Mouse (Mus musculus): ENCODE measurements at regions not wholly inside any gene's neighbourhood (a gene's known extent, or its start where the extent isn't known, plus 50 kb on each side); places are given as distances from the start of the nearest gene placed in this dataset.
A peak's percentile ranks its signal among the peaks of the same experiment; 100 is the strongest.

DNA sequence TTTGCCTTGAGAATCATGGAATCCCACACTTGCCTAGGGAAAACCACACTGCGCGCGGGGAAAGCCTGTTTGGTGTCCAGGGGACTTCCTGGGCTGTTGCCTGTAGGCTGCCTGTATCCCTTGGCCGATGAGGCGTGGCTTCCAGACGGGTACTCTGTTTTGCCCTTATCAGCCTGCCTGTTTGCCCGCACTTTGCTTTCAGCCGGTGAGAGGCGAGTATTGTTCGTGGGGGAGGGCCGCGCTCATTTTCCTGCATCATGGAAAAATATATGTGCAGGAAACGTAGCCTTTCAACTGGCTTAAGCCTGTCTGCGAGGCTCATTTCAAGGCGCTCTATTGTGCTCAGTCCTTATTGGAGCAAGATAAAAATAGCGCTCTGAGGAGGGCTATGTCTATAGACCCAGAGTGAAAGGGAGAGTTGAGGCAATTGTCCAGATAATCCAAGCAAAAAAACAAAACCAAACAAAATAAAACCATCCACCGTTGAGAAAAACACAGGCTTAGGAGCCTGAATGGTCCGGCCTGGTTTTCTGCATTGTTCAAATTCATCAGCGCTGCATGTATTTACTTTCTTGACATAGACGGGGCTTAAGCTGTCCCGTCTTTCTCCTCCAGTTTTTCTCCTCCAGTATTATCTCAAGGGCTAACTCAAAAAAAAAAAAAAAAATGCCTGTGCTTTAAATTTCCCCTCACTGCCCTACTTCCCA is 67.9 kb downstream of the Klf5 start:
- DNase-seq (ENCODE audit: low spot score) (peak; percentile 70), ATAC-seq (replicated peaks; ENCODE audit: low FRiP score) (peak; percentile 91)
- Histone ChIP-seq H3K27ac (ENCODE audit: low read depth, low read length) (no peak overlapping the region; the same call in 1 of the 2 replicates), H3K4me2 (ENCODE audit: low read depth, low read length, severe bottlenecking) (peak overlapping the region; percentile 31), H3K4me3 (ENCODE audit: low read depth, low read length) (peak overlapping the region; percentile 11), H3K36me3 (ENCODE audit: control insufficient read depth, insufficient read depth, low read length) (no peaks in the 10 kb centered on the region), H3K9me3 (ENCODE audit: control insufficient read depth, low read length) (no peaks in the 10 kb centered on the region), H3K27me3 (ENCODE audit: control insufficient read depth, insufficient read depth, low read length) (no peaks in the 10 kb centered on the region; the same call in 1 of the 2 replicates), H3K4me1 (replicated peaks; ENCODE audit: control insufficient read depth, insufficient read depth, low read length) (peaks cover 8% of the 10 kb centered on the region; the same call in 1 of the 2 replicates), H3K9ac (ENCODE audit: low read length) (0 out of 2 replicates have a peak overlapping the region, but pooled peaks have one; percentile 21)
- WGBS: 24% methylated on average over 21 of the region's 21 CpGs

DNA sequence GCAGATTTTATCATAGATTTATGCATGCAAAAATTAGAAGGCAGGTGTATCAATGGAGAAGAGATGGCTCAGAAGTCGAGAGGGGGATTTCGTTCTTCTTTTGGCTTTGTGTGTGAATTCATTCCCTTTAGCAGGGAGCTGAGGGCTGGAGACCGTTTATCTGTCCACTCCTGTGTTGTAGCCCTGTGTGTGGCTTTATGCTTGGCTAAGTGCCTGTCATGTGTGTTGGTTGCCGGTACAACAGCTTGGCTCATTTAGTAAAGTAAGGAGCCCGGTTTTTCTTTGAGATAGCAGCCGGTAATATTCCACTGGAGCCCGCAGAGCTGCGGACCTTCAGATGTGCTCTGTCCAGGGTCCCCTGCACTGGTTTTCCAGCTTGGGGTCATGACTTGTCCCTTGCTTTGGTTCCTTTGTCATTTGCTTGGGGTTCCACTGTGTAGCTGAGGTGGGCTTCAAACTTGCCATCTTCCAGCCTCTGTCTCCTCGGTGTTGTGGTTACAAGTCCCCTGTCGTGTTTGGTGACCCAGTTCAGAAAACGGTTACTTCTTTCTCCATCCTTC is 68.6 kb downstream of the Klf5 start:
- Histone ChIP-seq H3K4me3 (ENCODE audit: low read depth, low read length) (no peak overlapping the region), H3K36me3 (ENCODE audit: control insufficient read depth, insufficient read depth, low read length) (no peaks in the 10 kb centered on the region), H3K4me2 (ENCODE audit: low read depth, low read length, severe bottlenecking) (peak overlapping the region; percentile 31; the same call in 1 of the 2 replicates), H3K27me3 (ENCODE audit: control insufficient read depth, insufficient read depth, low read length) (no peaks in the 10 kb centered on the region; the same call in 1 of the 2 replicates), H3K9ac (ENCODE audit: low read length) (no peak overlapping the region), H3K27ac (ENCODE audit: low read depth, low read length) (no peak overlapping the region; the same call in 1 of the 2 replicates), H3K4me1 (replicated peaks; ENCODE audit: control insufficient read depth, insufficient read depth, low read length) (peaks cover 8% of the 10 kb centered on the region; the same call in 1 of the 2 replicates), H3K9me3 (ENCODE audit: control insufficient read depth, low read length) (no peaks in the 10 kb centered on the region)
- DNase-seq (ENCODE audit: low spot score) (no peak), ATAC-seq (replicated peaks; ENCODE audit: low FRiP score) (peak; percentile 40)
- WGBS: 46% methylated on average over 11 of the region's 11 CpGs

- no peak overlapping the region for H3K4me2 ChIP-seq (ENCODE audit: low read depth, low read length, severe bottlenecking)
- no peaks in the 10 kb centered on the region for H3K36me3 ChIP-seq (ENCODE audit: control insufficient read depth, insufficient read depth, low read length)
- DNase-seq (ENCODE audit: low spot score): no peak
- WGBS: 92% methylated on average over 5 of the region's 5 CpGs
- H3K9ac ChIP-seq (ENCODE audit: low read length): no peak overlapping the region
- no peaks in the 10 kb centered on the region for H3K9me3 ChIP-seq (ENCODE audit: control insufficient read depth, low read length)
- H3K27ac ChIP-seq (ENCODE audit: low read depth, low read length): no peak overlapping the region
- peaks cover 8% of the 10 kb centered on the region; the same call in 1 of the 2 replicates for H3K4me1 ChIP-seq (replicated peaks; ENCODE audit: control insufficient read depth, insufficient read depth, low read length)
- no peak overlapping the region for H3K4me3 ChIP-seq (ENCODE audit: low read depth, low read length)
- ATAC-seq (replicated peaks; ENCODE audit: low FRiP score): no peak
- no peaks in the 10 kb centered on the region; the same call in 1 of the 2 replicates for H3K27me3 ChIP-seq (ENCODE audit: control insufficient read depth, insufficient read depth, low read length)
Observed at GRCm38 (mm10) chr14:99369366-99369765, 70.9 kb downstream of the Klf5 start.

DNA sequence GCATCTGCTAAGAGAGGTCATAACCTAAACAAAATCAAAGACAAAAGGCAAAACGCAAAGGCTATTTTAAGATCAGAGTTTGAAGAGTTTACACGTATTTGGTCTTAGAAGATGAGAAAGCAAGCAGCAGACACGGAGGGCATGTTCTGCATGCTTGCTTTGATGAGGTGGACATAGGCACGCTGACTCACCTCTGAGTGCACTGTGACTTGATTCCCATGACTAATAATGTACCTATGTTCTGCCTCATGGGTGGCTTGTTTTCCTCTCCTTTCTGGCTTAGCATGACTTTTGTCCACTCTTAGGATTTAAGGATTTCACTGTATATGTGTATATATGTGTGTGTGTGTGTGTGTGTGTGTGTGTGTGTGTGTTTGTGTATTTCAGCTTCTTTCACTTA is 75.2 kb downstream of the Klf5 start:
- H3K4me2 ChIP-seq (ENCODE audit: low read depth, low read length, severe bottlenecking): no peak overlapping the region
- no peaks in the 10 kb centered on the region for H3K4me1 ChIP-seq (replicated peaks; ENCODE audit: control insufficient read depth, insufficient read depth, low read length)
- H3K9ac ChIP-seq (ENCODE audit: low read length): no peak overlapping the region
- ATAC-seq (replicated peaks; ENCODE audit: low FRiP score) (no peak), DNase-seq (ENCODE audit: low spot score) (no peak)
- H3K27me3 ChIP-seq (ENCODE audit: control insufficient read depth, insufficient read depth, low read length): no peaks in the 10 kb centered on the region
- no peak overlapping the region for H3K4me3 ChIP-seq (ENCODE audit: low read depth, low read length)
- no peaks in the 10 kb centered on the region for H3K36me3 ChIP-seq (ENCODE audit: control insufficient read depth, insufficient read depth, low read length)
- H3K27ac ChIP-seq (ENCODE audit: low read depth, low read length): no peak overlapping the region
- 86% methylated on average over 4 of the region's 4 CpGs for WGBS
- H3K9me3 ChIP-seq (ENCODE audit: control insufficient read depth, low read length): no peaks in the 10 kb centered on the region

- no peaks in the 10 kb centered on the region for H3K4me1 ChIP-seq (replicated peaks; ENCODE audit: control insufficient read depth, insufficient read depth, low read length)
- no peak overlapping the region for H3K4me3 ChIP-seq (ENCODE audit: low read depth, low read length)
- no peak overlapping the region for H3K27ac ChIP-seq (ENCODE audit: low read depth, low read length)
- no peaks in the 10 kb centered on the region for H3K27me3 ChIP-seq (ENCODE audit: control insufficient read depth, insufficient read depth, low read length)
- DNase-seq (ENCODE audit: low spot score) (no peak), ATAC-seq (replicated peaks; ENCODE audit: low FRiP score) (no peak)
- H3K36me3 ChIP-seq (ENCODE audit: control insufficient read depth, insufficient read depth, low read length): no peaks in the 10 kb centered on the region
- H3K4me2 ChIP-seq (ENCODE audit: low read depth, low read length, severe bottlenecking): no peak overlapping the region
- no peak overlapping the region for H3K9ac ChIP-seq (ENCODE audit: low read length)
- no peaks in the 10 kb centered on the region for H3K9me3 ChIP-seq (ENCODE audit: control insufficient read depth, low read length)
- WGBS: 65% methylated on average over 5 of the region's 5 CpGs
Observed at GRCm38 (mm10) chr14:99375040-99375610, 76.6 kb downstream of the Klf5 start.

DNA sequence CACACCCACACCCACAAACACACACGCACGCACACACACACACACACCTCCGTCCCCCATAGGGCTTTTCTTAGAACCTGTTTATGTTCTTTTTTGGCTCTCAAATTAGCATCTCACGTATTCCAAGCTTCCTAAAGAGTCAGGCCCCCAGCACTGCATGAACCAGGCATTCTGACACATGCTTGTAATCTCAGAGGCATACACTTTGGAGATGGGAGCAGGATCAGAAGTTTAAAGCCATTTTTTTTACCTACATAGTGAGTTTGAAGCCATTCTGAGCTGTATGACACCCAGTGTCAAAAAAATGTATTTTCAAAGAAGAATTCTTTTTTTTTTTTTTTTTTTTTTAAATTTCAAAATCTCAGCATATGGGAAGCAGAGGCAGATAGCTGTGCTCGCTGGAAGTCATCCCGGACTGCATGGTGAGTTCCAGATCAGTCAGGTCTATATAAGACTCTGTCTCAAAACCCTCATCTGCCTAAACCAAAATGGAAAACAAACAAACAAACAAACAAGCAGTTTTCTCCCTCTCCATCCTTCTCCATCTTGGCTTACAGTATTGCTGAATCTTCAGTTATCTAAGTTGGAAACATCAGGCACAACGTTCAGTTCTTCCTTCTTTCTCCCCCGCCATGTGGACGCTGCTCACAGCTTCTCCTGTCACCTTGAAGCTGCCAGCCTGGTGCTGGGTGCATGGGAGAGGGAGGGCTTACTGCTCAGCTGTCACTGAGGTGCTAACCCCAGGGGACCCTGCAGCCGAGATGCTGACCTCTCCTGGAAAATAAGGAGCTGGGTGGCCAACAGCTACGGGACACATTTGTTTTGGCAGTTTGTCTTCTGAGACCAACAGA is 78.4 kb downstream of the Klf5 start:
- no peak overlapping the region for H3K4me3 ChIP-seq (ENCODE audit: low read depth, low read length)
- no peaks in the 10 kb centered on the region for H3K27me3 ChIP-seq (ENCODE audit: control insufficient read depth, insufficient read depth, low read length)
- ATAC-seq (replicated peaks; ENCODE audit: low FRiP score) (no peak), DNase-seq (ENCODE audit: low spot score) (no peak)
- no peak overlapping the region for H3K27ac ChIP-seq (ENCODE audit: low read depth, low read length)
- 88% methylated on average over 11 of the region's 11 CpGs for WGBS
- H3K4me2 ChIP-seq (ENCODE audit: low read depth, low read length, severe bottlenecking): no peak overlapping the region
- H3K4me1 ChIP-seq (replicated peaks; ENCODE audit: control insufficient read depth, insufficient read depth, low read length): no peaks in the 10 kb centered on the region
- H3K9me3 ChIP-seq (ENCODE audit: control insufficient read depth, low read length): no peaks in the 10 kb centered on the region
- no peak overlapping the region for H3K9ac ChIP-seq (ENCODE audit: low read length)
- no peaks in the 10 kb centered on the region for H3K36me3 ChIP-seq (ENCODE audit: control insufficient read depth, insufficient read depth, low read length)

DNA sequence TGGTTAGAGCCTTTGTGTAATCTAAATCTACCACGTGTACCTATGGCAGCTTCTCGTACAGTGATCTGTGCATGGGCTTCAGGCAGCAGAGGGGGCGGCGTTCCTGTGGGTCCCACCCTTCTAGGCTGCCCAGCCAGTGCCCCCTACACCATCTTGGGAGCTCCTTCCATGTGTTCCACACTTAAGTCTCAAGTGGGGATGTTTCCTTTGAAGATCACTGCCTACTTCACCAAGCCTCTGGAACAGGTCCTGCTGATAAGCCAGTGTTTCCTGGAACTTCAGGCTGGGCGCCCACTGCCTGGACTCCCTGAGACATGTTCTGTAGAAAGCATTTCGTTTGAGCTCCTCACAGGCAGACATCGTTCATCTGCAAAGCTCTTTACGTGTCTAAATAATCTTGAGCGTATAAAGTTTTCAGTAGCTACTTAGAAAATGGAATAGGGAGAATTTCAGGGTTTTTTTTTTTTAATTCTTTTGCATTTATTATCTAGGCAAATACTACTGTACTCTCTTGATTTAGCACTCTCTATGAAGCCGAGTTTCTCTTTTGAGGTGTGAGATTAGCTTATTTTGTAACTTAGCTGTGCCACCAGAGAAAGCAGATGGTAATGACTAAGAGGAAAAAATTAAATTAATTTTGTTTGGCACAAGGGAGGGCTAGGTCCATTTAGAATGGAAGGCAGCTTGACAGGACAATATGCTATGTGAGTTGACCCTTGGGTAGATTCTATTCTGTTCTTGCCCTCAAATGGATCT is 82.9 kb downstream of the Klf5 start:
- Histone ChIP-seq H3K4me3 (ENCODE audit: low read depth, low read length) (no peak overlapping the region), H3K27me3 (ENCODE audit: control insufficient read depth, insufficient read depth, low read length) (no peaks in the 10 kb centered on the region), H3K36me3 (ENCODE audit: control insufficient read depth, insufficient read depth, low read length) (no peaks in the 10 kb centered on the region), H3K4me1 (replicated peaks; ENCODE audit: control insufficient read depth, insufficient read depth, low read length) (no peaks in the 10 kb centered on the region), H3K9ac (ENCODE audit: low read length) (no peak overlapping the region), H3K4me2 (ENCODE audit: low read depth, low read length, severe bottlenecking) (no peak overlapping the region), H3K9me3 (ENCODE audit: control insufficient read depth, low read length) (no peaks in the 10 kb centered on the region), H3K27ac (ENCODE audit: low read depth, low read length) (no peak overlapping the region)
- no peak for DNase-seq (ENCODE audit: low spot score)
- ATAC-seq (replicated peaks; ENCODE audit: low FRiP score): no peak
- WGBS: 91% methylated on average over 10 of the region's 10 CpGs

DNA sequence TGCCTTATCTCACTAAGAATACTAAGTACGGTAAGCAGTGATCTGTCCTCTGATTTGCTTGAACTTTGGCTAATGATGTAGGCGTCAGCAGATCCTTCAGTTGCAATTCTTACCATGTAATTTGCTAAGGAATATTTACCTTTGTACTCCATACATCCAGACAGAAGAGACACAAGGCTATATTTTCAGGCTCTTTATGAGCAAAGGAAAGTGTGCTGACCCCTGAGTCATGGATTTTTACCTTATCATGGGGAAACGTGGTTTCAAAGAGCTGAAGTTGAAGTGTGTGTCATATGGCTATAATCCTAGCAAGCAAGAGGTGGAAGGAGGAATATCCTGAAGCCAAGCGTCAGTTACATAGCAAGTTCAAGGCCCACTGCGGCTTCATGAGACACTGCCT is 83.6 kb downstream of the Klf5 start:
- no peaks in the 10 kb centered on the region for H3K9me3 ChIP-seq (ENCODE audit: control insufficient read depth, low read length)
- no peaks in the 10 kb centered on the region for H3K27me3 ChIP-seq (ENCODE audit: control insufficient read depth, insufficient read depth, low read length)
- no peak overlapping the region for H3K27ac ChIP-seq (ENCODE audit: low read depth, low read length)
- H3K9ac ChIP-seq (ENCODE audit: low read length): no peak overlapping the region
- H3K4me3 ChIP-seq (ENCODE audit: low read depth, low read length): no peak overlapping the region
- no peaks in the 10 kb centered on the region for H3K36me3 ChIP-seq (ENCODE audit: control insufficient read depth, insufficient read depth, low read length)
- DNase-seq (ENCODE audit: low spot score): no peak
- no peak for ATAC-seq (replicated peaks; ENCODE audit: low FRiP score)
- no peaks in the 10 kb centered on the region for H3K4me1 ChIP-seq (replicated peaks; ENCODE audit: control insufficient read depth, insufficient read depth, low read length)
- WGBS: 92% methylated on average over 5 of the region's 5 CpGs
- no peak overlapping the region for H3K4me2 ChIP-seq (ENCODE audit: low read depth, low read length, severe bottlenecking)
